Mouse (Mus musculus): ENCODE results near the gene Hist1h4d. TPM values are rescaled to one million over a fixed set of nuclear protein-coding genes. Genes with fewer than 3 reads are reported as not detected.
A peak's percentile ranks its signal among the peaks of the same experiment; 100 is the strongest.
"Not testable (repeated sequence)": the region's sequence is repeated elsewhere in the genome, so short reads cannot be mapped to it uniquely, and the experiment has no call there.

Gene Hist1h4d
- polyA plus RNA-seq, 1 experiment from 2014 or later: 158 TPM

DNA sequence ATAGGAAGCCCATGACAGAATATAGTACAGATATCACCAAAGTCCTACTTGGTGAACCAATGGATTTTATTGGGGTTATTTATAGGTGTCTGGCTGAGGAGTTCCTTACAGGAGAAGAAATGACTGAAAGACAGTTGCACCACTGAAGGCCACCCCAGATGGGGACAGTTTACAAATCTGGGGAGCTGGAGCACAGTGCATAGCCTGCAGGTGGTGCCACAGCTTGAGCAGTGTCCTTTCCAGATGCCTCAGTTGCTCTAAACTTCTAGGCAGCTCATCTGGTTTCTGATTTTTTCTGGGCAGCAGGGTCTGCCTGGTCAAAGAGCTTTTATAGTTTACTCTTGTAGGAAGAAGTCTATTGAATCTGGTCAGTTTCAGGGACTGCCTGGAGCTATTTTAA, 28.4 kb downstream of the Hist1h4d start:
- H3K4me1 ChIP-seq (replicated peaks): no peaks in the 10 kb centered on the region
- no peak for ATAC-seq (ENCODE audit: insufficient number of reproducible peaks, insufficient read depth, low FRiP score, low TSS enrichment, low read depth)
- H3K27ac ChIP-seq: no peak overlapping the region
- H3K9ac ChIP-seq (replicated peaks): no peak overlapping the region
- H3K27me3 ChIP-seq: no peaks in the 10 kb centered on the region
- H3K4me3 ChIP-seq (replicated peaks): no peak overlapping the region
- H3K36me3 ChIP-seq: no peaks in the 10 kb centered on the region
- no peaks in the 10 kb centered on the region for H3K9me3 ChIP-seq
- no peak overlapping the region for H3K4me2 ChIP-seq

GRCm38 (mm10) chr13:23610393-23610792, 29.0 kb downstream of the Hist1h4d start:
- Histone ChIP-seq H3K9ac (replicated peaks) (no peak overlapping the region), H3K27ac (no peak overlapping the region), H3K27me3 (no peaks in the 10 kb centered on the region), H3K9me3 (no peaks in the 10 kb centered on the region), H3K4me1 (replicated peaks) (no peaks in the 10 kb centered on the region), H3K4me2 (no peak overlapping the region), H3K4me3 (replicated peaks) (no peak overlapping the region), H3K36me3 (no peaks in the 10 kb centered on the region)
- 76% methylated on average over 2 of the region's 2 CpGs for WGBS
- no peak for ATAC-seq (ENCODE audit: insufficient number of reproducible peaks, insufficient read depth, low FRiP score, low TSS enrichment, low read depth)

DNA sequence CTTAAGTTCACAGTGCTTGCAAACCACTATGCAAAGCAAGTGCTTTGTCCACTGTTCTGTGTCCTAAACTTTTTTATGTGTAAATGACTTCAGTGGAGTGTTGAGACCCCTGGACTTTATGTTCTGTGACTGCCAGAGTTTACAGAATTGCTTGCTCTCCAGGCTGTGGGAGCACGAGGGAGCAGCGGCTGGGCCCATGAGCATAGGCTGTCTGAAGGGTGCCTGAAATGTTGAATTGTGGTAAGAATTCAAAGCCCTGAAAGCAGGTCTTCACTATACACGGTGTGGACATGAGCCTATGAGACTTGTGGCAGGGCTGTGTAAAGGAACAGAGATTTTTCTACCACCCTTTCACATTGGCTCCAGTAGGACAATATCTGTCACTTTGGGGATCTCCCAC, 30.2 kb downstream of the Hist1h4d start:
- Histone ChIP-seq H3K27me3 (no peaks in the 10 kb centered on the region), H3K27ac (no peak overlapping the region), H3K4me2 (no peak overlapping the region), H3K36me3 (no peaks in the 10 kb centered on the region), H3K4me3 (replicated peaks) (no peak overlapping the region), H3K9ac (replicated peaks) (no peak overlapping the region), H3K9me3 (no peaks in the 10 kb centered on the region), H3K4me1 (replicated peaks) (no peaks in the 10 kb centered on the region)
- WGBS: 88% methylated on average over 3 of the region's 3 CpGs
- no peak for ATAC-seq (ENCODE audit: insufficient number of reproducible peaks, insufficient read depth, low FRiP score, low TSS enrichment, low read depth)

- 55% methylated on average over 12 of the region's 12 CpGs for WGBS
- H3K9me3 ChIP-seq: no peaks in the 10 kb centered on the region
- H3K36me3 ChIP-seq: no peaks in the 10 kb centered on the region
- H3K9ac ChIP-seq (replicated peaks): peak overlapping the region; percentile 58
- ATAC-seq (ENCODE audit: insufficient number of reproducible peaks, insufficient read depth, low FRiP score, low TSS enrichment, low read depth): no peak
- peak overlapping the region; percentile 68 for H3K4me3 ChIP-seq (replicated peaks)
- H3K4me1 ChIP-seq (replicated peaks): peaks cover 10% of the 10 kb centered on the region
- peak overlapping the region; percentile 87 for H3K4me2 ChIP-seq
- peak overlapping the region; percentile 99 for H3K27ac ChIP-seq
- no peaks in the 10 kb centered on the region for H3K27me3 ChIP-seq
These were observed 38.8 kb downstream of the Hist1h4d start for GRCm38 (mm10) chr13:23620056-23620732.

GRCm38 (mm10) chr13:23620733-23621531, 39.5 kb downstream of the Hist1h4d start, which contains the start of gene Hist1h2be:
Gene Hist1h2be (minus strand): TSS chr13:23621124.
- under 1% methylated on average over 27 of the region's 27 CpGs for WGBS
- Histone ChIP-seq H3K27ac (peak within 1 kb of the TSS; percentile 99), H3K9me3 (no peaks in the 10 kb centered on the region), H3K4me1 (replicated peaks) (peaks cover 10% of the 10 kb centered on the region), H3K27me3 (no peaks in the 10 kb centered on the region), H3K36me3 (no peaks in the 10 kb centered on the region), H3K9ac (replicated peaks) (peak within 1 kb of the TSS; percentile 93), H3K4me2 (peak within 1 kb of the TSS; percentile 87), H3K4me3 (replicated peaks) (peak within 1 kb of the TSS; percentile 68)
- peak; percentile 86 for ATAC-seq (ENCODE audit: insufficient number of reproducible peaks, insufficient read depth, low FRiP score, low TSS enrichment, low read depth)

DNA sequence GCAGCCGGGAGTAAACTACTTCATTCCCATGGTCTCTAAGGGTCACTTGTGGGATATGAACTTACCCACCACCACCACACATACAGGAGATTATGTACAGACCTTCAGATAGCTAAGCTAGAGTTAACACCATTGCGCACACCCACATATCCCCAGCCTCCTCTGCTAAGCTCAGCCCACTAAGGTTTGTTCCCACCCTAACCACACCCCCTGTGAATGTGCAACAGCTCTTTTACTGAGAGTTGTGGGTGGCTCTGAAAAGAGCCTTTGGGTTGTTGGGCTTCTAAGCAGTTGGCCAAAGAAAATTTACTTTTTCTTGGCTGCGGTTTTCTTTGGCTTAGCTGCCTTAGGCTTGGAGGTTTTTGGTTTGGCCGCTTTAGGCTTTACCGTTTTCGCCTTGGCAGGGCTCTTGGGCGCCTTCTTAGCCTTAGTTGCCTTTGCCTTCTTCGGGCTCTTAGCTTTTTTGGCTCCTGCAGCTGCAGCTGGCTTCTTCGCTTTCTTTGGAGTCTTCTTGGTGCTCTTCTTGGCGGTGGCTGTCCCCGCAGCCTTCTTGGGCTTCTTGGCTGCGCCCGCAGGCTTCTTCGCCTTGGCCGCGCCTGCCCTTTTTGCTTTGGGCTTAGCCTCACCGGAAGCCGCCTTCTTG, 40.3 kb downstream of the Hist1h4d start:
- peak; percentile 88 for ATAC-seq (ENCODE audit: insufficient number of reproducible peaks, insufficient read depth, low FRiP score, low TSS enrichment, low read depth)
- Histone ChIP-seq H3K9ac (replicated peaks) (peak overlapping the region; percentile 93), H3K27ac (peak overlapping the region; percentile 99), H3K4me2 (peak overlapping the region; percentile 87), H3K4me3 (replicated peaks) (peak overlapping the region; percentile 68), H3K27me3 (no peaks in the 10 kb centered on the region), H3K36me3 (no peaks in the 10 kb centered on the region), H3K4me1 (replicated peaks) (peaks cover 10% of the 10 kb centered on the region), H3K9me3 (no peaks in the 10 kb centered on the region)
- under 1% methylated on average over 18 of the region's 18 CpGs for WGBS

GRCm38 (mm10) chr13:23622175-23622671, 40.8 kb downstream of the Hist1h4d start, which contains the start of gene Hist1h1e:
Gene Hist1h1e (minus strand): TSS chr13:23622558.
- not testable (repeated sequence) for H3K36me3 ChIP-seq, H3K9me3 ChIP-seq, H3K27me3 ChIP-seq
- H3K4me2 ChIP-seq: peak within 1 kb of the TSS; percentile 87
- H3K9ac ChIP-seq (replicated peaks): peak within 1 kb of the TSS; percentile 93
- under 1% methylated on average over 53 of the region's 53 CpGs for WGBS
- H3K4me3 ChIP-seq (replicated peaks): peak within 1 kb of the TSS; percentile 68
- H3K27ac ChIP-seq: peak within 1 kb of the TSS; percentile 99
- peak; percentile 92 for ATAC-seq (ENCODE audit: insufficient number of reproducible peaks, insufficient read depth, low FRiP score, low TSS enrichment, low read depth)
- peaks cover 10% of the 10 kb centered on the region for H3K4me1 ChIP-seq (replicated peaks)

DNA sequence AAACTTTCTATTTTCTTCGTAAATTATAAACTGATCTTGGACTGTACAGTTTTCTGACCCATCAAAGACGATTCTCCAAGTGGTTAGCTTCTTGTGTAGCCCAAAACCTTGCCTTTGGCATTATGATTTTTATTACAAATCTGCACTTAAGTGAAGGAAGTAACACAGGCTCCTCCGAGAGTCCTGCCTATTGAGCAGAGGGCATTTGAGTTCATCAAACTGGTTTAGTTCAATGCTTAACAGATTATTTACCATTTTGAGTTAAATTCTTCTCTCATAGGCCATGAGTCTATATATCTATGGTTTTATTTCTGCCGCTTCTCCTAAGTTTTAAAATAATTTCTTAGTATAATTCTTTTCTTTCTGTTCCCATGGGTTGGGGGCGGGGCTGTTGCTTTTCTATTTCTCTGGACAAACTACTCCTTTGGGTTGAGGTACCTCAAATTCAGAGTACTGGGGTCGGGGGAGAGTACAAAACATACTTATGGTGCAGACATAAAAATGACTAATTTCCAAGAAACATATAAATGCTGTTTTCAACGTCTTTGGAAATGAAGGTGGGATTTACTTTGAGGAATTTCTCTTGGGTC, 41.6 kb downstream of the Hist1h4d start:
- Histone ChIP-seq H3K4me3 (replicated peaks) (peak overlapping the region; percentile 68), H3K9ac (replicated peaks) (peak overlapping the region; percentile 93), H3K27ac (peak overlapping the region; percentile 99), H3K4me2 (peak overlapping the region; percentile 87), H3K27me3 (no peaks in the 10 kb centered on the region), H3K36me3 (no peaks in the 10 kb centered on the region), H3K9me3 (no peaks in the 10 kb centered on the region), H3K4me1 (replicated peaks) (peaks cover 10% of the 10 kb centered on the region)
- ATAC-seq (ENCODE audit: insufficient number of reproducible peaks, insufficient read depth, low FRiP score, low TSS enrichment, low read depth): no peak
- 27% methylated on average over 7 of the region's 7 CpGs for WGBS

DNA sequence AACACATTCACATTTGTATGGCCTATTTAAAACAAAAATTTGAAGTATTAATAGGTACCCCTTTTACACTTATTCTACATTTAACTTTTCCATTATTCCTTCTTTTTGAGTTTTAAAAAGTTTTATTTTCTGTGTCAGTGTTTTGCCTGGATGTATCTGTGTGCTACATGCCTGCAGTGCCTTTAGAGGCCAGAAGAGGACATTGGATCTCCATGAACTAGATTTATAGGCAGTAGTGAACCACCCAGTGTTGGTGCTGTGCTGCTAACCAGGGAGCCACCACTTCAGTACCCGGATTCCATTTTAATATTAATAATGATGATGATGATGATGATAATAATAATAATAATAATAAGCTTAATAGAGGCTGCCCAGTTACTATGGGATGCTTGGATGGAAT, 49.3 kb downstream of the Hist1h4d start:
- Histone ChIP-seq H3K36me3 (no peaks in the 10 kb centered on the region), H3K4me2 (no peak overlapping the region), H3K4me1 (replicated peaks) (no peaks in the 10 kb centered on the region), H3K4me3 (replicated peaks) (no peak overlapping the region), H3K27ac (no peak overlapping the region), H3K9me3 (no peaks in the 10 kb centered on the region), H3K27me3 (no peaks in the 10 kb centered on the region), H3K9ac (replicated peaks) (no peak overlapping the region)
- WGBS: 34% methylated on average over 1 of the region's 1 CpGs
- no peak for ATAC-seq (ENCODE audit: insufficient number of reproducible peaks, insufficient read depth, low FRiP score, low TSS enrichment, low read depth)
